Mouse (Mus musculus) spleen, adult 2 months (tissue): ENCODE data around the gene Intu.

Experiments used
- CTCF ChIP-seq: fragments of 200-500 bp; IDR thresholded peaks from 2 replicates; pipeline ENCODE4 v1.5.1; 2011; ENCODE audit warnings: mild to moderate bottlenecking, inconsistent platforms; ENCODE audit not compliant: insufficient read depth, insufficient read length, insufficient replicate concordance; ENCODE audit errors: extremely low read depth
- POLR2A ChIP-seq: fragments of 200-500 bp; IDR thresholded peaks from 2 replicates; pipeline ENCODE4 v1.6.1; 2011; ENCODE audit warnings: low read depth, low read length, inconsistent platforms

- TF ChIP-seq POLR2A (no peak), CTCF (no peak)
These were observed 160.5 kb downstream of the Intu start for GRCm38 (mm10) chr3:40691566-40691965.
